Mouse (Mus musculus): ENCODE results near the gene Figla.

The Figla gene

GRCm38 (mm10) chr6:86070277-86070676, 54.3 kb downstream of the Figla start:
- DNase-seq, result no peak

All from kidney, postnatal 36 days (tissue).